Mouse (Mus musculus): ENCODE measurements around the gene Rasal2. TPM values are rescaled to one million over a fixed set of nuclear protein-coding genes. Genes with fewer than 3 reads are reported as not detected.
A peak's percentile ranks its signal among the peaks of the same experiment; 100 is the strongest.

The Rasal2 gene
- total RNA-seq, 1 experiment: 8.1 TPM

DNA sequence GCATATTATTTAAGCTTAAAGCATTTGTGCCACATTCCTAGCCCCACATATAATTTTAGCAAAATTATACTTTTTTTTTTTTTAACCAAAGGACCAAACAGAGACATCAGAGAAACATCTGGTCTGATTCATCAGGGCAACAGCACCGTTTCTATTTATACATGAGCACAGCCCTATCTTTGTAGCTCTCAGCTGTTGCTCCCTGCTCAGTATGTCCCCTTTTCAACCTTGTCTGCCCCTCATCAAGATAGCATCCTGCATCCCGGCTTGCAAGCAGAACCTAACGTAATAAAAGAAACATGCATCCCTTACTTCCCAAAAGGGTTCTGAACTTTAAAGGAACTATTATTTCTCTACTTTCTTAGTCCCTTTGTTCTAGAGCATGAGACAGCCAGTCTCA is 5.0 kb upstream of the Rasal2 start:
- DNase-seq (ENCODE audit: low read depth, low spot score): no peak
- no peaks in the 10 kb centered on the region for H3K36me3 ChIP-seq (ENCODE audit: control insufficient read depth, insufficient read depth, low read length, poor library complexity, severe bottlenecking)
- no peak for TF ChIP-seq ZNF384 (IDR thresholded peaks at IDR 0.05; ENCODE audit: low read depth, low read length)
- no peak for TF ChIP-seq CHD2 (IDR thresholded peaks at IDR 0.05; ENCODE audit: low read depth, low read length)
- TF ChIP-seq MAFK (IDR thresholded peaks at IDR 0.05; ENCODE audit: insufficient read depth, low read depth, low read length): no peak
- TF ChIP-seq ZC3H11A (IDR thresholded peaks at IDR 0.05; ENCODE audit: borderline replicate concordance, low read depth, low read length): no peak
- TF ChIP-seq HCFC1 (IDR thresholded peaks at IDR 0.05; ENCODE audit: borderline replicate concordance, insufficient read depth, low read length): no peak
- in situ Hi-C loops (cut with MboI; ENCODE audit: low sequenced_read_pairs in 2 of 2, unreplicated experiment in 2 of 2): no loop called here
- no peaks in the 10 kb centered on the region for H3K9me3 ChIP-seq (ENCODE audit: control insufficient read depth, insufficient read depth, low read depth, low read length)
- no peak overlapping the region for H3K9ac ChIP-seq (ENCODE audit: insufficient read depth, low read depth, low read length, poor library complexity, severe bottlenecking)
- no peak overlapping the region for H3K4me3 ChIP-seq (ENCODE audit: insufficient read depth in 1 of 2, low read depth in 1 of 2, low read length in 2 of 2, poor library complexity in 1 of 2, severe bottlenecking in 1 of 2)
- H3K27ac ChIP-seq (ENCODE audit: insufficient read depth, low read depth, low read length, poor library complexity, severe bottlenecking): peak overlapping the region; percentile 68; the same call in 1 of the 2 replicates
- H3K4me1 ChIP-seq (ENCODE audit: control insufficient read depth in 2 of 2, insufficient read depth in 2 of 2, low read length in 2 of 2, poor library complexity in 1 of 2): 0 out of 4 replicates have a peak, but pooled peaks cover 0 to 1% of the 10 kb centered on the region in 2 experiments

GRCm38 (mm10) chr1:157416628-157417027 is 4.2 kb upstream of the Rasal2 start:
- no peaks in the 10 kb centered on the region for H3K36me3 ChIP-seq (ENCODE audit: control insufficient read depth, insufficient read depth, low read length, poor library complexity, severe bottlenecking)
- H3K9me3 ChIP-seq (ENCODE audit: control insufficient read depth, insufficient read depth, low read depth, low read length): no peaks in the 10 kb centered on the region
- H3K9ac ChIP-seq (ENCODE audit: insufficient read depth, low read depth, low read length, poor library complexity, severe bottlenecking): no peak overlapping the region
- no peak for DNase-seq (ENCODE audit: low read depth, low spot score)
- in situ Hi-C loops (cut with MboI; ENCODE audit: low sequenced_read_pairs in 2 of 2, unreplicated experiment in 2 of 2): no loop called here
- no peak overlapping the region for H3K27ac ChIP-seq (ENCODE audit: insufficient read depth, low read depth, low read length, poor library complexity, severe bottlenecking)
- TF ChIP-seq ZNF384 (IDR thresholded peaks at IDR 0.05; ENCODE audit: low read depth, low read length) (no peak), ZC3H11A (IDR thresholded peaks at IDR 0.05; ENCODE audit: borderline replicate concordance, low read depth, low read length) (no peak)
- H3K4me3 ChIP-seq (ENCODE audit: insufficient read depth in 1 of 2, low read depth in 1 of 2, low read length in 2 of 2, poor library complexity in 1 of 2, severe bottlenecking in 1 of 2): no peak overlapping the region
- H3K4me1 ChIP-seq (ENCODE audit: control insufficient read depth in 2 of 2, insufficient read depth in 2 of 2, low read length in 2 of 2, poor library complexity in 1 of 2): 0 out of 4 replicates have a peak, but pooled peaks cover 0 to 1% of the 10 kb centered on the region in 2 experiments

DNA sequence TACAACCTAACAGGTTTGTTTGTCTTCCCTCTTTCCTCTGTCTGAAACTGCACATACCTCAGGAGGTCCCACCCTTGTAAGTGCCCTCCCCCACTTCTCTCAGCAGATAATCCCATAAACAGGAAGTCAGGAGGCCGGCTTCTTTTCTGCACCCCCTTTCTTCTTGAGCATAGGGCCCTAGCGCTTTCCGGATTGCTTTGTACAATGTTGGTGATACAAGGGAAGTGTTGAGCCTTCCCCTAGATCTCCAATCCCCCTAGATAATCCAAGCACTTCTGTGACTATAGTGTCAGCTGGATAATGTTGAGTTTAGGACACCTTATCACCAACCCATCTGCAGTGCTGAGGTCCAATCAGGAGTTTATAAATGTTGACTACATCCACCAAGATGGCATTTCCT is 3.4 kb upstream of the Rasal2 start:
- in situ Hi-C loops (cut with MboI; ENCODE audit: low sequenced_read_pairs in 2 of 2, unreplicated experiment in 2 of 2): no loop called here
- Histone ChIP-seq H3K4me3 (ENCODE audit: insufficient read depth in 1 of 2, low read depth in 1 of 2, low read length in 2 of 2, poor library complexity in 1 of 2, severe bottlenecking in 1 of 2) (no peak overlapping the region), H3K27ac (ENCODE audit: insufficient read depth, low read depth, low read length, poor library complexity, severe bottlenecking) (no peak overlapping the region), H3K36me3 (ENCODE audit: control insufficient read depth, insufficient read depth, low read length, poor library complexity, severe bottlenecking) (no peaks in the 10 kb centered on the region), H3K9me3 (ENCODE audit: control insufficient read depth, insufficient read depth, low read depth, low read length) (no peaks in the 10 kb centered on the region), H3K4me1 (ENCODE audit: control insufficient read depth in 2 of 2, insufficient read depth in 2 of 2, low read length in 2 of 2, poor library complexity in 1 of 2) (0 out of 4 replicates have a peak, but pooled peaks cover 0 to 1% of the 10 kb centered on the region in 2 experiments), H3K9ac (ENCODE audit: insufficient read depth, low read depth, low read length, poor library complexity, severe bottlenecking) (no peak overlapping the region)
- TF ChIP-seq CHD2 (IDR thresholded peaks at IDR 0.05; ENCODE audit: low read depth, low read length) (no peak), MAFK (IDR thresholded peaks at IDR 0.05; ENCODE audit: insufficient read depth, low read depth, low read length) (no peak)
- DNase-seq (ENCODE audit: low read depth, low spot score): no peak

DNA sequence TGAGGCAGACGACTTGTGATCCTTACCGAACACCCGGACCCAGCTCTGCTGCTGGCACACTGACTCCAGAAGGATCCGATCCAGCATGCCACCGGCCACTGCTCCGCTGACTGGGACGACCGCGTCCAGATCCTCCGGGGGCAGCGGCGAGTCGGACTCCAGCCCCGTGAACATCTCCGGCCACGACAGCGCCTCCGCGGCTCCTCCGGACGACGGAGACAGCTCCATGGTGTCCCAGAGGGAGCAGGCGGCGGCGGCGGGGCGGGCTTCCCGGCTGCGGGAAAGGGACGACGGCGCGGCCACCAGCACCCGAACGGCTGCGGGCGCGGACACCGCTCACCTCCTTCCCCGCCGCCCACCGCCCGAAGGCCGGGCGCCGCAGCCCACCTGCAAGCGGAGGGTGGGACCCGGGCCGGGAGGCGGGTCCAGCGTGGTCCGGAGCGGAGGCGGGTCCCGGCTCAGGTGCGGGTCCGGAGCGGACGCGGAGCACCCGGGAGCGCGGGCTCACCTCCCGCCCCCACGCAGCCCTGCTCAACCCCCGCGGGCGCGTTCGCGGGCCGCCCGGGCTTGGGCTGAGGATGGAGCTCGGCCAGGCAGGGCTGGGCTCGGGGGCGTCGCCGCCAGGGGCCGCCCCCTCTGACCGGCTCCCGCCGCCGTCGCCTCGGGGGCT is 549 bp downstream of the Rasal2 start:
- Histone ChIP-seq H3K36me3 (ENCODE audit: control insufficient read depth, insufficient read depth, low read length, poor library complexity, severe bottlenecking) (no peaks in the 10 kb centered on the region), H3K4me1 (ENCODE audit: control insufficient read depth in 2 of 2, insufficient read depth in 2 of 2, low read length in 2 of 2, poor library complexity in 1 of 2) (0 out of 4 replicates have a peak, but pooled peaks cover 0 to 1% of the 10 kb centered on the region in 2 experiments), H3K9ac (ENCODE audit: insufficient read depth, low read depth, low read length, poor library complexity, severe bottlenecking) (peak overlapping the region; percentile 85), H3K4me3 (ENCODE audit: insufficient read depth in 1 of 2, low read depth in 1 of 2, low read length in 2 of 2, poor library complexity in 1 of 2, severe bottlenecking in 1 of 2) (peak overlapping the region; percentile 88 to 90), H3K27ac (ENCODE audit: insufficient read depth, low read depth, low read length, poor library complexity, severe bottlenecking) (peak overlapping the region; percentile 54; the same call in 1 of the 2 replicates), H3K9me3 (ENCODE audit: control insufficient read depth, insufficient read depth, low read depth, low read length) (no peaks in the 10 kb centered on the region)
- no peak for DNase-seq (ENCODE audit: low read depth, low spot score)
- in situ Hi-C loops (cut with MboI; ENCODE audit: low sequenced_read_pairs in 2 of 2, unreplicated experiment in 2 of 2): no loop called here
- TF ChIP-seq ZNF384 (IDR thresholded peaks at IDR 0.05; ENCODE audit: low read depth, low read length): no peak
- TF ChIP-seq ZC3H11A (IDR thresholded peaks at IDR 0.05; ENCODE audit: borderline replicate concordance, low read depth, low read length): no peak
- no peak for TF ChIP-seq CHD2 (IDR thresholded peaks at IDR 0.05; ENCODE audit: low read depth, low read length)
- no peak for TF ChIP-seq HCFC1 (IDR thresholded peaks at IDR 0.05; ENCODE audit: borderline replicate concordance, insufficient read depth, low read length)
- TF ChIP-seq MAFK (IDR thresholded peaks at IDR 0.05; ENCODE audit: insufficient read depth, low read depth, low read length): no peak

GRCm38 (mm10) chr1:157411341-157411710 is 1.1 kb downstream of the Rasal2 start:
- 0 out of 4 replicates have a peak, but pooled peaks cover 0 to 1% of the 10 kb centered on the region in 2 experiments for H3K4me1 ChIP-seq (ENCODE audit: control insufficient read depth in 2 of 2, insufficient read depth in 2 of 2, low read length in 2 of 2, poor library complexity in 1 of 2)
- no peaks in the 10 kb centered on the region for H3K9me3 ChIP-seq (ENCODE audit: control insufficient read depth, insufficient read depth, low read depth, low read length)
- H3K9ac ChIP-seq (ENCODE audit: insufficient read depth, low read depth, low read length, poor library complexity, severe bottlenecking): peak overlapping the region; percentile 85
- no peaks in the 10 kb centered on the region for H3K36me3 ChIP-seq (ENCODE audit: control insufficient read depth, insufficient read depth, low read length, poor library complexity, severe bottlenecking)
- in situ Hi-C loops (cut with MboI; ENCODE audit: low sequenced_read_pairs in 2 of 2, unreplicated experiment in 2 of 2): no loop called here
- DNase-seq (ENCODE audit: low read depth, low spot score): no peak
- no peak for TF ChIP-seq ZNF384 (IDR thresholded peaks at IDR 0.05; ENCODE audit: low read depth, low read length)
- no peak for TF ChIP-seq CHD2 (IDR thresholded peaks at IDR 0.05; ENCODE audit: low read depth, low read length)
- TF ChIP-seq HCFC1 (IDR thresholded peaks at IDR 0.05; ENCODE audit: borderline replicate concordance, insufficient read depth, low read length): no peak
- no peak for TF ChIP-seq ZC3H11A (IDR thresholded peaks at IDR 0.05; ENCODE audit: borderline replicate concordance, low read depth, low read length)
- TF ChIP-seq MAFK (IDR thresholded peaks at IDR 0.05; ENCODE audit: insufficient read depth, low read depth, low read length): no peak
- H3K4me3 ChIP-seq (ENCODE audit: insufficient read depth in 1 of 2, low read depth in 1 of 2, low read length in 2 of 2, poor library complexity in 1 of 2, severe bottlenecking in 1 of 2): peak overlapping the region; percentile 88 to 90
- no peak overlapping the region for H3K27ac ChIP-seq (ENCODE audit: insufficient read depth, low read depth, low read length, poor library complexity, severe bottlenecking)
